Mouse (Mus musculus): ENCODE measurements around the gene Lrfn1.

Lrfn1 gene

DNA sequence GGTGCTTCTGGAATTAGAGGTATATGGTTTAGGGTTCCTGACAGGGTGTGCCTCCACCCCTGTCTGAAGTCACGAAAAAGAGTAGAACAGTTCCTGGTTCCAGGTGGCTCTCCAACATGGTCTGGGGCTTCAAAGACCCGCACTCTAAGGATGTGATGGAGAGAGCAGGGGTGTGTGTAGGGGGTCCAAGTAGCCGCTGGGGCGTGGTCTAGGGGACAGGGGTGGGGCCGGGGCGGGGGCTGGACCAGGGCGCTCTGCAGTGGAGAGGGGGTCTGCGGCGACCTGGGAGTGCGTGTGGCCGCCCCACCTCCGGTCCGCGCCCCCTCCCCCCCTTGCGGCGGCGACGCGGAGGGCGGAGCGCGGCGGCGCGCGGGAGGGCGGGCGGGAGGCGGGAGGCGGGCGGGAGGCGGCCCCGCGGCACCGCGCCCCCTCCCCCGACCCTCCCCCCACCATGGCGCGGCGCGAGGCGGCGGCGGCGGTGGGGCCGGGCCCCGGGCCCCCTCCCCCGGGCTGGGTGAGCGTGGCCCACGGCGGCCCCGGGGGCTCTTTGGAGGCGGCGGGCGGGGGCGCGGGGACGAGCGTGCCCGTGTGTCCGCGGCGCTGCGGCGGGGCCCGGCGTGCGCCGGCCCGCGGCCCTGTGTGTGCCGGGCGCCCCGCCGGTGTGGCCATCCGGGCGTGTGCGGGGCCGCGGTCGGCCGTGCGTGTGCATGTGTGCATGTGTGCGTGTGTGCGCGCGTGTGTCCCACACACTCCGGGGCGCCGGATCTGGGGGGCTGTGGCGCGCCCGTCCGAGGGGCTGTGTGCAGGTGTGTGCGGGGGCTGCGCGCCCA, at the start of gene Lrfn1:
TSS of gene Lrfn1 (plus strand) at position 450 of the 830 bp plus-strand sequence.
- DNase-seq (ENCODE audit: low spot score in 2 of 2): no peak

DNA sequence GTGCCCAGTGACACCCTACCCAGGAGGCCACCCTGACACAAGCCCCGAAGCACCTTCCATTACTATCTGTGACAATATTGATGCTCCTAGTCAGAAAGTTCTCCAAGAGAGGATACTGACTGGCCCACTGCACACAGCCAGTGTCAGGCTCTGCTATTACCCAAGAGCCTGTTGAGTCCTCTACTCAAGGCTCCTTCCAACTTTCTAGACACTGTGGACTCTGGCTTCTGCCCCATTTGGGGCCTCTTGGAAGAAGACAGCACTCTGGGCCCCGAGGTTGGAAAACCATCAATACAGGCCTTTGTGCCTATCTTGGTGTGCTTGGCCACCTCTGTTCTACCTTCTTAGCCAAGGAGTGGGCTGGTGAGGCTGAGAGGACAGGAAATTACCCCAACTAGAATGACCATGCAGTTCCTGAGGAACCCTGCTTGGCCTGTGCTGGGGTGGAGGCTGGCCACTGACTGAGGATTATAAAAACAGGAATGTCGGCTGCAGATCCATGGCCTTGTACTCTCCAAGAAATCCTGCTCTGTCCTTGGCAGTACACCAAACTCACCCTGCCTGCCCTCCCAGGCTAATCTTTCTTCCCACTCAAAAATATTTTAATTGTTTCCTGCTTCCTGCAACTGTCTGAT, 40.8 kb upstream of the Lrfn1 start:
- DNase-seq (ENCODE audit: low spot score in 2 of 2): no peak

DNA sequence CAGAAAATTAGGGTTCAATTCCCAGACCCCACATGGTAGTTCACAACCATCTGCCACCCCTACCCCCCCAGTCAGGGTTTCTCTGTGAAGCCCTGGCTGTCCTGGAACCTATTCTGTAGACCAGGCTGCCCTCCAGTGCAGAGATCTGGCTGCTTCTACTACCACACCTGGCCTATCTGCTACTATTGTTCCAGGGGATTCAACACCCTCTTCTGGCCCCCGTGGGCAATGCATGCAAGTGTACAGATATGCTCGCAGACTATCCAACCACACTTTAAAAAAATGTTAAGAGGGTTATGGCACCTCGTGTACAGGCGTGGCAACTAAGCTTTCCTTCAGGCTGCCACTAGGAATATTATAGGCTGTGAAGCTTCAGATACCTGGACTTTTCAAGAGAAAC, 39.0 kb upstream of the Lrfn1 start:
- peak in 1 of 2 experiments; percentile 47 for DNase-seq (ENCODE audit: low spot score in 2 of 2)

DNA sequence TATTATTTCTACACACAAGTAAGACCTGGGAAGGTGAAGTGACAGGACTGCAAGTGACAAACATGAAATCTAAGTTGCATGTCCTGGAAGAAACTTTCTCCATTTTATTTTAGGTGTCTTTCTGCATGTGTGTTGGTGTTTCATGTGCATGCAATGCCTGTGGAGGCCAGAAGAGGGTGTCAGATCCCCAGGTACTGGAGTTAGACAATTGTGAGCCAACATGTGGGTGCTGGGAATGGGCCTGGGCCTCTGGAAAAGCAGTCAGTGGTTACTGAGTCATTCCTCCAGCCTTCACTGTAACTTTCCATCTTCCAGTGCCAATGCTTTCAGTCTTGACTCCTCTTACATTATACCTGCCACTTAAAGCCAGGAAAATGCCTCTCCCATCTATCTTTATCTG, 34.4 kb upstream of the Lrfn1 start:
- DNase-seq (ENCODE audit: low spot score in 2 of 2): no peak

DNA sequence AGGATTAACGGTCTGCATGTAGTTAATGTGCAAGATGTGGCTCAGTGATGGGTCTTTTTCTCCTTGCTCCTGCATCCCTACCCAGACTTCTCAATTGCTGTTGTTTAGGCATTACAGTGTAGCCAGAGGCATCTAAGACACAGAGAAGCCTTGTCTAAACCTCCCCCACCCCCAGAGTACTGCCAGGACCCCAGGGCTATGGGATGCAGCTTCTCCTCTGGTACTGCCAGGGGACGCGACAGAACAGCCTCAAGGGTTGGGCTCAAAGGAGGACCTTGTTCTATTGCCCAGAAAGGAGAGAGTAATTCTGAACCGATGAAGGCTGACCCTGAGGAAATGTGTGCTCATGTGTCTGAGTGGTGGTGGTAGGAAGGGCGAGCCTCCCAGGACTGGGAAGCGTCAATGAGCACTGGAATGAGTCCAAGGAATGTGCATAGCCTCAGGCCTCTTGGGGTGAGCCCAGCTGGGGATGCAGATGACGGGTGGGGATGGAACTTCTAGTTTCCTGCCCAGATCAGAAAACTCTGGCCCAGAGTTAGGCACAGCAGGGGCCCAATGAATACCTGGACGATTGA, 33.6 kb upstream of the Lrfn1 start:
- no peak for DNase-seq (ENCODE audit: low spot score in 2 of 2)

DNA sequence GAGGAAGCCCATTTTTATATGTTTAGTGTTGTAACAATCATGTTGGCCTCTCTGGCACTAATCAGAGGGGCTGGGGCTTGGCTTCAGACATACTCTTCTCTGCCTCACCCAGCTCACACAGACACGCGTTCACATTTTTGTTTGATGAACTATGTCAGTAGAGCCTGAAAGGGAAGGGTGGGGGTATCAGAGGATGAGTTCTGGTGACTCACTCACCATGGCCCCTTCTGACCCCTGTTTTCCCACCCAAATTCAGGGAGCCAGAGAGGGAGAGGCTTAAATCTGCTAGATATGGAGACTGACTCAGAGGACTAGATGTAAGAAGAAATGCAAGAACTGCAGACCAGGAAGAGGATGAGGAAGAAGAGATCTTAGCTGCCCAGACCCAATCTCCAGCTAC, 32.4 kb upstream of the Lrfn1 start:
- no peak for DNase-seq (ENCODE audit: low spot score in 2 of 2)

DNA sequence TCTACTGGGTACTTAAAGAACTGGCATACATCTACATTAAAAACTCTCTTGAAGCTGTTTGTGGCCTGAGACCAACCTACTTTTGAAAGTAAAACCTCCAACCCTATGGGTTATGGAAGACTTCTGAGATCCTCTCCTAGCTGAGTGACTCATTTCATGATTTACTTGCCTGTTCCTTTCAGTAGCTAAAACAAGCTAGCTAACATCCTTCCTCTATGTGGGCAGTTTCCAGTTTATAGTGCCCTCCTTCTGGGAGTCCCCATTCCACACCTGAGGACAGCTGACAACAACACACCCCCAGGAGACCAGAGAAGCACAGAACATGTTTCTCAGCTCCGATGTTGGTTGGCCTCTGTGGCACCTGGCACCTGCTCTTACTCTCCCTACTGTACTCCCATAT, 28.8 kb upstream of the Lrfn1 start:
- no peak for DNase-seq (ENCODE audit: low spot score in 2 of 2)

DNA sequence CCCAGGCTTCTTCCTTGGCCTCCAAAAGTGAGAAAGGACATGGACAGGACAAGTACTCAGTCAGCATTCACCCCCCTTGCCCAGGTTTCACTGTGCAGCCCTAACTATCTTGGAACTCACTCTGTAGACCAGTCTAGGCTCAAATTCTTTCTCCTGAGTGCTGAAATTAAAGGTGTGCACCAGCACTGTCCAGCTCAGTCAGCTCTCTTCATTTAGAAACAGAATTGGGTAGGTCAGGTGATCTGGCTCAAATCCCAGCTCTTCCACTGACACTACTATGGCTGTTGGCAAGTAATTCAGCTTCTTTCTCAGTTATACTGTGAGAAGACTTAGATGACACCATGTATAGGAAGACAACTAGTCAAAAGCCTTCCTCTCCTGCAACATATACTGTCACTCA, 24.0 kb upstream of the Lrfn1 start:
- no peak for DNase-seq (ENCODE audit: low spot score in 2 of 2)

DNA sequence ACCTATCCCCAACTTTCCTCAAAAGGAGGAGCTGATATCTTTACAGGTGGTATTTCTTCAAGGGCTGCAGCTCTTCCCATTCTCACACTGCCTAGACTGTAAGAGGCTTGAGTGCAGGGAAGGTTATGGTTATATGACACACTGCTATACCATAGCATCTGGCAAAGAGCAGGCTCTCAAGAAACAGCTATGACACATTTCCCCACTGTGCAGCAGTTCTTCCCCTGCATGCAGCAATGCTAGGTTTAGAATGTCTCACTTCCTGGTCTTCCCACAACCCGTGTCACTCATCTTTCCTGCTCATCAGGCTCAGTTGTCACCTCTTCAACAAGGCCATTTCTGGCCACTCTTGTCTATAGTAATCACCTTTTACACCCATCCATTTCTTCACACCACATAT, 21.3 kb upstream of the Lrfn1 start:
- DNase-seq (ENCODE audit: low spot score in 2 of 2): no peak

DNA sequence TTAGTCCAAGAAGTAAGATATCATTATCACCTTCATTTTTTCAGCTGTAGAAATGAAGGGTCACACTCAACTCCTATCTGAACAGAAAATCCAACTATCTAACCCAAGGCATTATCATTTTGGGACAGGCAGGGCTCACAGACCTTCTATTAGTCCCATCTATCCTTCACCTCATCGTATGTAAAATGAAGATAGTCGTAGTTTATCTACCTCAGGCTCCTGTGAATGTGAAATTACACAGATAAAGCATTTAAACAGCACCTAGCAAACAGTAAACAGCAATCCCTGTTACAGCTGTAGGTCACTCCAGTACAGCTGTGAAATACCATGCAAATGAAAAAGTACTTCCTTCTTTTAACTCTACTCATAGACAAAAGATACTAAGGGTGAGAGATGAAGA, 19.5 kb upstream of the Lrfn1 start:
- no peak for DNase-seq (ENCODE audit: low spot score in 2 of 2)

DNA sequence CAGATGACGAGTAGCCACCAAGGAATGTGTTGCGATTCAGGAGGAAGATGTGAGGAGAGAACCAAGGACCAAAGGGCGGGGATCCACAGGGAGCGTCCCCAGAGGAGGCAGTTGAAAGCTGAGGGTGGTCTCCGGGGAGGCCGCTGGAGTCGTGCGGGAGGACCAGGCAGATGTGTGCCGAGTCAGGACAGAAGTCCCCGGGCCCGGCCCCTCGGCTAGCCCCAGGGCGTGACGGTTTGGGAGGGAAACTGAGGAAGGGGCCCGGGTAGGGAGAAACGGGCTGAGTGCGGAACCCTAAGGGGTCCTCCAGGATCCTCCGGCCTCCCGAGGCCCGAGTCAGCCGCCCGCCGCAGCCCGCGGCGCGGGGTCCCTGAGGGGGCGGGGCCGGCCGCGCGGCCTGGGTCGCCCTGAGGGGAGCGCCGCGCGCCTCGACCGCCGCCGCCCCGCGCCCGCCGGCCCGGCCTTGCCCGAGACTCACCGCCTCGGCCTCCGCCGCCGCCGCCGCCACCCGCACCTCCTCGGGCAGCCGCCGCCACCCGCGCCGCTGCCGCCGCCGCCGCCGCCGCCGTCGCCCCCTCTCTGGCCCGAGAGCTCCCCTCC, 16.0 kb upstream of the Lrfn1 start:
- peak; percentile 46 to 50 for DNase-seq (ENCODE audit: low spot score in 2 of 2)

DNA sequence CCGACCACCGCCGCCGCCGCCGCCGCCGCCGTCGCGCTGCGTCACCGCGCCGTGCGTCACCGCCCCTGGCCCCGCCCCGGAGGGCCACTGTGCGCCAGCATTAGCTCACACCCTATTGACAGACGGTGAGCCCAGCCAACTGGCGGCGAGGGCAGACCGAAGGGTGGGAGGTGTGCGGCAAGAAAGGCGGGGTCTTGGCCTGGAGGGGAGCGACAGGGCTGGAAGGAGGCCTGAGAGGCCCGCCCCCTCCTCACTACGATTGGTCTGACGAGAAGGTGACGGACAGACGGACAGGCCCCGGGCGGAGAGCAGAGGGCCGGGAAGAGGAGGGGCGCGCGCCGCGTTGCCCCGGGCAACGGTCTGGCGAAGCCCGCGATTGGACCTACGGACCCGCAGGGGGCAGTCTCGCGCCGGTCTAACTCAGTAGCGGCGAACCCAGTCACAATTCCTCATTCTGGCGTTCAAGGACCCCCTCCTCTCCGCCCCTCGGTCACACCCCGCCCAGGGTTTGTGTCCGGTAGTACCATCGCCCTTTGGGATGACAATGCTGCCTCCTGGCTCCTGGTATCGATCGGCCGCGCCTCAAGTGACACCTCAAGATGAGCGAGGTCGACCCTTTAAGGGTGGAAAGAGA, 15.4 kb upstream of the Lrfn1 start:
- DNase-seq (ENCODE audit: low spot score in 2 of 2): peak; percentile 99 to 100

DNA sequence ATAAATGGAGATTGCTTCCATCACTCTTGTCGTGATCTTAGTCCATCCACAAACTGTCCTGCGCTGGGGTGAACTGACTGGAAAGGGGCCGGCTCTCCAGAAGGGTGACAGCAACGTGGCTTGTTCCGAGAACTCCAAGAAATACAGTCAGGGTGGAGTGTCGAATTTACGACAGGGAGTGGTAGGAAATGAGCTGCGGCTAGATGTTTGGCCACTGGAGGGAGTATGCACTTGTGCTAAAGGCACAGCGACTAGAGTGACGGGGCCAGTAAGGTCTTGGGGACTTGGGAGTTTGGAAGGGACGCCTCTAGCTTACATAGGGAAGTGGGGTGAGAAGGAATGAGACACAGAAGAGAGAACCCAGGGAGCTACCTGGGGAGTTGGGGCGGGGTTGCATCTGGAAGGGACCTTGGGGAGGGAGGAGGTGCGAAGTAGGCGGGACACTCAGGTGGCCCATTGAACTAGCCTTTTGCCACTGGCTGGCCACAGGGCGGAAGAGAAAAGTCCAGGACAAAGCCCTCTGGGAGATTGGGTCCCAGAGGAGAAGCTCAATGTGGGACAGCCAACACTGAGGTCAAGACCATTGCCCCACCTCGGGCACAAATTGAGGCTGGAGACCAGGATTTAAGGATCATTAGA, 14.7 kb upstream of the Lrfn1 start, which contains the start of gene Gmfg:
TSS of gene Gmfg (plus strand) at position 516 of the 639 bp plus-strand sequence.
- DNase-seq (ENCODE audit: low spot score in 2 of 2): peak; percentile 82 to 92

DNA sequence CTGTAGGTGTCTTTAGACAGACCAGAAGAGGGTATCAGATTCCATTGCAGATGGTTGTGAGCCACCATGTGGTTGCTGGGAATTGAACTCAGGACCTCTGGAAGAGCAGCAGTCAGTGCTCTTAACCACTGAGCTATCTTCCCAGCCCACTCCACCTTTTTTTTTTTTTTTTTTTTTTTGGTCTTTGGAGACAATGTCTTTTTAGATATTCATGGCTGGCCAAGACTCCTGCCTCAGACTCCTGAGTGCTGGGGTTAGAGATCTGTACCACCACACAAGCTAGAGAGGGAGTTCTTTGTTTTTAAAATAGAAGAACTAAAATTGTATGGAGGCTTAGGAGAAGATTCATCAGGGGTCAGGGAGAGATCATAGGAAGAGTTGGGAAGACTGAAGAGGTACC, 13.8 kb upstream of the Lrfn1 start:
- no peak for DNase-seq (ENCODE audit: low spot score in 2 of 2)

DNA sequence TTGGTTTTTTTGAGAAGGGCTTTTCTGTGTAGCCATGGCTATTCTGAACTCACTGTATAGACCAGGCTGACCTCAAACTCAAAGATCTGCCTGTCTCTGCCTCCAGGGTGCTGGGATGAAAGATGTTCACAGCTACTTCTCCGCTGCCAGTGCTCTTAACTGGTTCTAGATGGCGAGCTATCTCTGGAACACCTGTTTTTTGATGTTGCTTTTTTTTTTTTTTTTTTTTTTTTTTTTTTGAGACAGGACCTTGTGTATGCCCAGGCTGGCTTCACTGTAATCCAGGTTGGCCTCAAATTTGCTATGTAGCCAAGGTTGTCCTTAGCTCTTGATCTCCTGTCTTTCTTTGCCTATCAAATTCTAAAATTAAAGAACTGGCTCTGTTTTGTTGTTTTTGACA, 13.0 kb upstream of the Lrfn1 start:
- DNase-seq (ENCODE audit: low spot score in 2 of 2): no peak

DNA sequence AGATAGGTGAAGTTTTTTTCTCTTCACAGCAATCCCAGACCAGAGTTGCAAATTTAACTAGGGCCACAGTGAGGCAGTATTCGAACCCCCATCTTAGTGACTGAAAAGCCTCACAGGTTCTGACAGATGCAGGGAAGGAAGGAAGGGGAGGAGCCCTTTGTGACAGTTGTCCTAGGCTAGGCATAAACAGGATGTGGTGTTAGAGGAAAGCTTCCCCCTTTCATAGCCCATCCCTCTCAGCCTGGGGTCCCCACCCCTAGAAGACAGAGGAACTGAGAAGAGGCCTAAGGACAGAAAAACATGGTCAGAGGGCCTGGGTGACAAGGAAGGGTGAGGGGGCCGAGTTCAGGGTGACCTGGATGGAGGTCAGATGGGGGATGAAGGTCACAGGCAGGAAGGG, 11.0 kb upstream of the Lrfn1 start:
- DNase-seq (ENCODE audit: low spot score in 2 of 2): peak; percentile 32 to 72

DNA sequence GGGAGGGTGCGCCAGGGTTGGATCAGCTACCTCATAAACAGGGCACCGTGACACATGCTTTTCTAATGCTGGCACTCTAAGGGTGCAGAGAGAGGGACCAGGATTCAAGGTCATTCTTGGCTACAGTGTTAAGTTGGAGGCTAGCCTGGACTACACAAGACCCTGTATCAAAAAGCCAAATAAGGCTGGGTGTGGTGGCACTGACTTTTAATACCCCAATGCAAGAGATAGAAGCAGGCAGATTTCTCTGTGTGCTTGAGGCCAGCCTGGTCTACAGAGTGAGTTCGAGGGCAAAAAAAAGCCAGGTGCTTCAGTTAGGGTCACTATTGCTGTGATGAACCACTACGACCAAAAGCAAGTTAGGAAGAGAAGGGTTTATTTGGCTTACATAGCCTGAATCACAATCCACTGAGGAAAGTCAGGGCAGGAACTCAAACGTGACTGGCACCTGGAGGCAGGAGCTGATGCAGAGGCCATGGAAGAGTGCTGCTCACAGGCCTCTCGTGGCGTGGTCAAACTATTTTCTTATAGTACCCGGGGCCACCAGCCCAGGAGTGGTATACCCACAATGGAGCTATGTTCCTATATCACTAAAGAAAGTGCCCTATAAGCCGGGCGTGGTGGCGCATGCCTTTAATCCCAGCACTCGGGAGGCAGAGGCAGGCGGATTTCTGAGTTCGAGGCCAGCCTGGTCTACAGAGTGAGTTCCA, 9.8 kb upstream of the Lrfn1 start:
- no peak for DNase-seq (ENCODE audit: low spot score in 2 of 2)

DNA sequence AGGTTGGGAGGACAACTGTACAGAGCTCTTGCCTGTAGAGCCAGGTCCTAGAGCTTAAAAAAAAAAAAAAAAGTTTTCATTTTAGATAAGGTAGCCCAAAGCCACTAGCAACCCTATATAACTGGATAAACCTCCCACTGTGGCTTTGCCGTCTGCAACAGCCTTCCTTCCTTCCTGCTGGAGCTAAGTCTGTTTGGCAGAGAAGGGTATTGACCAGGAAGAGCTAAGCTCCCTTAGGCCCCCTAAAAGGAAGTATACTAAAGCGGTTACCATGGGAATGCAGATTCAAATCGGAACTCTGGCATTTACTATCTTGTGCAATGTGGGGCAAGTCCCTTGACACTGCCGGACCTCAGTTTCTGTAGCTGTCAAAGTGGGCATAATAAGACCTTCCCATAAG, 9.1 kb upstream of the Lrfn1 start:
- no peak for DNase-seq (ENCODE audit: low spot score in 2 of 2)

DNA sequence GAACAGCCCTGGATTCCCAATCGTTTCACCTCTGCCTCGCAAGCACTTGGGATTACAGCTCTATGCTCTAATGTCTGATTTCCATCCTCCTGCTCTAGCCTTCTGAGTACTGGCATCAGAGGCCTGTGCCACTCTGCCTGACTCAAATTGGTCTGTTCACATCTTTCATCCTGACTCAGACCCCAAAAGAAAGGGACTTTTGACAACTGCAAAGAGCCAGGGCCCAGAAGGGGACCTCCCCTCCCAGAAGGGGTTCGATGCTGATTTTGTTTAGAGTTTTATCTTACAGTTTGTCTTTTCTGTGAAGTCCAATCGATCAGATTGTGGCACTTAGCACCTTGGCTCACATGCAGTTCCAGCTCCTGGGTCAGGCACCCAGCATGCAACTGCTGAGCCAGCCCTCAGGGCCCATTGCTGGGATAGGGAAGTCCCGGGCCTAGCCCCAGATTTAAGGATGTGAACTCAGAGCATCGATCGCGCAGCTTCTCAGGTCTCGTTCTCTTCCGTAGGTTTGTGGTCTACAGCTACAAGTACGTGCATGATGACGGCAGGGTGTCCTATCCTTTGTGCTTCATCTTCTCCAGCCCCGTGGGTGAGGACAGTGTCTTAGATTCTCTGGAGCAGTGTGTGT, 7.3 kb upstream of the Lrfn1 start:
- no peak for DNase-seq (ENCODE audit: low spot score in 2 of 2)

DNA sequence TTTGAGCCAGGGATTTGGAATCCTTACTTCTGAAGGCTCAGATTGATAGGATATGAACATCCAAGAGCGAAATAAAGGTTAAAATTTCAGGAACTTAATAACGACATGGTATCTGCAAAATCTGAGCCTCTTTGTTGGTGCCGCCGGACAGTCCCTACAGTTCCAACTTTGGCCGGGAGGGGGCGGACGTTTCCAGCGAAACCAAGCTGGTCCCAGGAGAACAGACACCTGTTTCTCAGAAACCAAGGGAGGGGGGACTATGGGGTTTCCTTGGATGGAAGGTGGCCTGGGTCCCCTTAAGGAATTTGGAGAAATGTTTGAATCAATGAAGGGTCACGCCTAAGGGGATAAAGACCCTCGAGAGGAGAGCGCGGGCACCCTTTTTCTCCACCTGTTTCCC, 5.3 kb upstream of the Lrfn1 start:
- DNase-seq (ENCODE audit: low spot score in 2 of 2): peak; percentile 88 to 90
